Mouse (Mus musculus): Measurements from ENCODE around the gene Plppr1. TPM values are rescaled to one million over a fixed set of nuclear protein-coding genes. Genes with fewer than 3 reads are reported as not detected.
A peak's percentile ranks its signal among the peaks of the same experiment; 100 is the strongest.

Gene Plppr1
- polyA plus RNA-seq, 1 experiment from 2014 or later = 24.1 TPM

DNA sequence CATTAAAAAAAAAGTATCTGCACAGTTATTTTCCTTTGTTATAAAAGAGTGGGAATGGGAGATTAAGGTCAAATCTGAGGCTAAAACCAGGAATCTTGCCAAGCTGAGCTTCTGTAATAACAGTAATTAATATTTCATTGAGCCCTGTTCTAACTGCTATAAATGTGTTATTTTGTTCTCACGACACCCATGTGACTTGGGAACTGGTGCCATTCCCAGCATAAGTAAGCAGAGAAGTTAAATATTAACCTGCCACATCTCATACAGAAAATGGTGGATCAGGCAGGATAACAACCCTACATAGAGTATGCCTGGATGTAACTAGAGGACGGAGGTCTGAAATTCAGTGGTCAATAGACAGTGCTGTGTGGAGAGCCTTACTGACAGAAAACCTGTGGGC lies 90.2 kb downstream of the Plppr1 start:
- 81% methylated on average over 2 of the region's 2 CpGs for WGBS
- no peaks in the 10 kb centered on the region for H3K36me3 ChIP-seq (ENCODE audit: control insufficient read depth, insufficient read depth, low read length)
- H3K4me1 ChIP-seq (ENCODE audit: control insufficient read depth, insufficient read depth, low read length) = no peaks in the 10 kb centered on the region
- no peak overlapping the region for H3K4me3 ChIP-seq (ENCODE audit: low read depth, low read length)
- H3K9ac ChIP-seq (ENCODE audit: low read length) = no peak overlapping the region
- no peak overlapping the region for H3K4me2 ChIP-seq (ENCODE audit: low read depth)
- no peaks in the 10 kb centered on the region for H3K9me3 ChIP-seq (ENCODE audit: control insufficient read depth, low read length)
- H3K27ac ChIP-seq (ENCODE audit: low read depth, low read length) = no peak overlapping the region
- no peaks in the 10 kb centered on the region for H3K27me3 ChIP-seq (ENCODE audit: control insufficient read depth, insufficient read depth, low read length)
- ATAC-seq (ENCODE audit: insufficient read depth, low FRiP score, low TSS enrichment) = no peak
- no peak for DNase-seq (ENCODE audit: low spot score)

DNA sequence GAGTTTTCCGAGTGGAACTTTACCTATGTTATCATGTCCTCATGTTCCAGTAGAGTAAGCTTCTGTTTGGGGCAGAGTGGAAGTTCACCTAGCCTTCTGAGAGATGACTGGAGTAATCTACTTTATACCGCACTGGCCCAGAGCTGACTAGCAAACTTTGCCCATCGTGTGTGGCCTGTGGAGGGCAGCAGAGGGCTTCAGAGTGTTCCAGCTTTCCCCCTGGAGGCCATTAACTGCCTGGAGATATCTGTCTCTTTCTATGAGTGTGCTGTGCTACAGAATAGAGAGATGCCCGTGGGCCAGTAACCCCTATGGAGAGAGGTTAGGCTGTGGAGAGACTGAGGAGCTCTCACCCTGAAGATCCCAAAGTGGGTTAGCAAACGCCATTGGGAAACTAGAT lies 94.8 kb downstream of the Plppr1 start:
- 47% methylated on average over 5 of the region's 5 CpGs for WGBS
- no peaks in the 10 kb centered on the region for H3K9me3 ChIP-seq (ENCODE audit: control insufficient read depth, low read length)
- no peaks in the 10 kb centered on the region for H3K4me1 ChIP-seq (ENCODE audit: control insufficient read depth, insufficient read depth, low read length)
- H3K36me3 ChIP-seq (ENCODE audit: control insufficient read depth, insufficient read depth, low read length) = no peaks in the 10 kb centered on the region
- H3K27ac ChIP-seq (ENCODE audit: low read depth, low read length) = no peak overlapping the region
- no peak overlapping the region for H3K9ac ChIP-seq (ENCODE audit: low read length)
- no peak overlapping the region for H3K4me2 ChIP-seq (ENCODE audit: low read depth)
- H3K27me3 ChIP-seq (ENCODE audit: control insufficient read depth, insufficient read depth, low read length) = no peaks in the 10 kb centered on the region
- H3K4me3 ChIP-seq (ENCODE audit: low read depth, low read length) = no peak overlapping the region
- DNase-seq (ENCODE audit: low spot score) (peak; percentile 56), ATAC-seq (ENCODE audit: insufficient read depth, low FRiP score, low TSS enrichment) (no peak)

DNA sequence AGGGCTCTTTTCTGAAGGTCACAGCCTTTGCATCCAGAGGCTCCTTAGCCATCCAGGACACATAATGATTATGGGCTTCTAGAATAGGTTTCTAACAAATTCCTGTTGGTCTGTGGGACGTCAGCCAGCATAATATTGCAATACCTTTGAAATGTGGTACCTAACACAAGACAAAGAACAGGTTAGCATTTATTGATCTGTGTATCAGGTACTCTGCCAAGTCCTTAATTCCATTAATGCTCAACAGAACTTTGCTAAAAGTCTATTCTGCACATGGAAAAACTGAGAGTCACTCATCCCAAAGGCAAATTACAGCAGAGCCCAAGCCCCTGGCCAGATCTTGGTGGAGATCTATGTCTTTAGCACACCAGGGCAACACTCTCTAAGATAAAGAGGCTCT lies 97.7 kb downstream of the Plppr1 start:
- DNase-seq (ENCODE audit: low spot score) (no peak), ATAC-seq (ENCODE audit: insufficient read depth, low FRiP score, low TSS enrichment) (no peak)
- no peaks in the 10 kb centered on the region for H3K36me3 ChIP-seq (ENCODE audit: control insufficient read depth, insufficient read depth, low read length)
- no peak overlapping the region for H3K9ac ChIP-seq (ENCODE audit: low read length)
- no peak overlapping the region for H3K4me2 ChIP-seq (ENCODE audit: low read depth)
- H3K27me3 ChIP-seq (ENCODE audit: control insufficient read depth, insufficient read depth, low read length) = no peaks in the 10 kb centered on the region
- no peaks in the 10 kb centered on the region for H3K4me1 ChIP-seq (ENCODE audit: control insufficient read depth, insufficient read depth, low read length)
- no peak overlapping the region for H3K27ac ChIP-seq (ENCODE audit: low read depth, low read length)
- WGBS = 75% methylated on average over 1 of the region's 1 CpGs
- H3K4me3 ChIP-seq (ENCODE audit: low read depth, low read length) = no peak overlapping the region
- no peaks in the 10 kb centered on the region for H3K9me3 ChIP-seq (ENCODE audit: control insufficient read depth, low read length)

DNA sequence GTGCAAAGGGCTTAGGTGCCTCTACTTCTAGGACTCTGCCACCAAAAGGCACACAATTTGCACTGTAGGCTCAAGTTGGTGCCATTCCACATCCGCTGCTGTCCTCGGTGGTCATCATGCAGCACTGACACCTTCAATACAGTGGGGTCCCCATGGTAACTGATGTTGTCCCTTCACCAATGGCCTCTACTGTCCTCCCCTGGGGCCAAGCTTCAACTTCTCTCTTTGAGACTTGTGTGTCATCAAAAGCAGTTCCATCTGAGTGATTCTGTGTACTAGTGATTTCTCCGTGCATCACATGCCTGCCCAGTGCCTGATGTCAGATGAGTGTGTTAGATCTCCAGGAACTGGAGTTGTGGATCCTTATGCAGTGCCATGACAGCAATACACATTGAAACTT lies 104.2 kb downstream of the Plppr1 start:
- no peaks in the 10 kb centered on the region for H3K27me3 ChIP-seq (ENCODE audit: control insufficient read depth, insufficient read depth, low read length)
- no peak overlapping the region for H3K27ac ChIP-seq (ENCODE audit: low read depth, low read length)
- DNase-seq (ENCODE audit: low spot score) (no peak), ATAC-seq (ENCODE audit: insufficient read depth, low FRiP score, low TSS enrichment) (no peak)
- H3K4me1 ChIP-seq (ENCODE audit: control insufficient read depth, insufficient read depth, low read length) = no peaks in the 10 kb centered on the region
- H3K4me3 ChIP-seq (ENCODE audit: low read depth, low read length) = no peak overlapping the region
- H3K4me2 ChIP-seq (ENCODE audit: low read depth) = no peak overlapping the region
- H3K36me3 ChIP-seq (ENCODE audit: control insufficient read depth, insufficient read depth, low read length) = no peaks in the 10 kb centered on the region
- H3K9ac ChIP-seq (ENCODE audit: low read length) = no peak overlapping the region
- 90% methylated on average over 3 of the region's 3 CpGs for WGBS
- no peaks in the 10 kb centered on the region for H3K9me3 ChIP-seq (ENCODE audit: control insufficient read depth, low read length)

DNA sequence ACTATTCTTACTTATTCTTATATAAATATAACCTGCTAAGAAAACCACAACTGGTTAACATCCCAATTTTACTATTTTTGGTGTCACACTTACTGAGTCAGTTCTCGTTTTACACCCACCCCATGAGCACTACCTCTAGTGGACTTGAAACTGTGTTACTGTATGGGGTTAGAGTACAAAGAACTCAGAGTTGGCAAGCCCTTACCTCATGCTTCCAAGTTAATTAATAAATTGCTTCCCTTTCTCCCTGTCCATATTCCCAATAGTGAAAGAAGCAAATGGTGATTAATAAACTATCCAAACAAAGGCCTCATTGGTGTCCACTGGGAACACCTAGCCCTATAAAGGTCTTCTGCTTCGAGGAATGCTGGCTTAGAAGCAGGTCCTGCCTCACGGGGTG lies 107.3 kb downstream of the Plppr1 start:
- Histone ChIP-seq H3K36me3 (ENCODE audit: control insufficient read depth, insufficient read depth, low read length) (no peaks in the 10 kb centered on the region), H3K9me3 (ENCODE audit: control insufficient read depth, low read length) (no peaks in the 10 kb centered on the region), H3K4me1 (ENCODE audit: control insufficient read depth, insufficient read depth, low read length) (no peaks in the 10 kb centered on the region), H3K9ac (ENCODE audit: low read length) (no peak overlapping the region), H3K27ac (ENCODE audit: low read depth, low read length) (no peak overlapping the region), H3K4me3 (ENCODE audit: low read depth, low read length) (no peak overlapping the region), H3K27me3 (ENCODE audit: control insufficient read depth, insufficient read depth, low read length) (no peaks in the 10 kb centered on the region), H3K4me2 (ENCODE audit: low read depth) (no peak overlapping the region)
- ATAC-seq (ENCODE audit: insufficient read depth, low FRiP score, low TSS enrichment) (no peak), DNase-seq (ENCODE audit: low spot score) (no peak)
- 83% methylated on average over 3 of the region's 3 CpGs for WGBS

DNA sequence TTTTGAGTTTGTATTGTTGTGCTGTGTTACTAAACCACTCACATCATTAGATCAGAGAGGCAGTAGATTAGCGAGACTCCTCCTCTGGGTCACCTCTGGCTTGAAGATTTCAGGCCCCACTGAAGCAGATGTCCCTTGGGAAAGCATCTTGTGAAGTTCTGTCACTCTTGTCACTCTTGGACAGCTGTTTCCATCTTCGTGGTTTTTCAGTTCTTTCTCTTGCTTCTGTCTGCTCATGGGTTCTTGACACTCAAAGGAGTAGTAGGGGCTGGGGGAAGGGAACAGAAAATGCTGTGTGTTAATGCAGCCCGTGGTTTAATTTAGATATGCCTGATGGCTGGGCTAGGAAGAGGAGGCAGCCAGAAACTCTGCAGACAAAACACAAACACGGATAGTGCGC lies 108.0 kb downstream of the Plppr1 start:
- Histone ChIP-seq H3K36me3 (ENCODE audit: control insufficient read depth, insufficient read depth, low read length) (no peaks in the 10 kb centered on the region), H3K9me3 (ENCODE audit: control insufficient read depth, low read length) (no peaks in the 10 kb centered on the region), H3K4me1 (ENCODE audit: control insufficient read depth, insufficient read depth, low read length) (no peaks in the 10 kb centered on the region), H3K4me3 (ENCODE audit: low read depth, low read length) (no peak overlapping the region), H3K27ac (ENCODE audit: low read depth, low read length) (no peak overlapping the region), H3K9ac (ENCODE audit: low read length) (no peak overlapping the region), H3K27me3 (ENCODE audit: control insufficient read depth, insufficient read depth, low read length) (no peaks in the 10 kb centered on the region), H3K4me2 (ENCODE audit: low read depth) (no peak overlapping the region)
- no peak for ATAC-seq (ENCODE audit: insufficient read depth, low FRiP score, low TSS enrichment)
- no peak for DNase-seq (ENCODE audit: low spot score)
- WGBS = 88% methylated on average over 5 of the region's 5 CpGs

DNA sequence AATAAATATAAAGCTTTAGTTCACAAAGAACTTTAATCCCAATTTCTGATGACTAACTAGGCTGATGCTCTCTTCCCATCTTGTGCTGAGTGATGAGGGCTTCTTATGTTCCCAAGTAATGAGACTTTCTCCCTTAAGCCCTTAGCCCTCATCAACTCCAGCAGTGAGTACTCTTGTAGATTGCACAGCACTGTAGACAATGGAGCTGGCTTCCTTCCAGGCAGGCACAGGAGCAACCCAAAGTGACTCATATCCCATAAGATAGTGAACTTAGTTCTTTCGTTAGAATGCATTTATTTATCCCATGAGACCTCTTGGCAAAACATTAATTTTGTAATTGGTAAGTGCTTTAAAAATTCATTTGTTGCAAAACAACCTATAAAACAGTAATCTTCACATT lies 110.4 kb downstream of the Plppr1 start:
- H3K27me3 ChIP-seq (ENCODE audit: control insufficient read depth, insufficient read depth, low read length) = no peaks in the 10 kb centered on the region
- H3K4me2 ChIP-seq (ENCODE audit: low read depth) = no peak overlapping the region
- DNase-seq (ENCODE audit: low spot score) (no peak), ATAC-seq (ENCODE audit: insufficient read depth, low FRiP score, low TSS enrichment) (no peak)
- H3K27ac ChIP-seq (ENCODE audit: low read depth, low read length) = no peak overlapping the region
- 87% methylated on average over 1 of the region's 1 CpGs for WGBS
- H3K9ac ChIP-seq (ENCODE audit: low read length) = no peak overlapping the region
- H3K4me3 ChIP-seq (ENCODE audit: low read depth, low read length) = no peak overlapping the region
- H3K4me1 ChIP-seq (ENCODE audit: control insufficient read depth, insufficient read depth, low read length) = no peaks in the 10 kb centered on the region
- no peaks in the 10 kb centered on the region for H3K36me3 ChIP-seq (ENCODE audit: control insufficient read depth, insufficient read depth, low read length)
- H3K9me3 ChIP-seq (ENCODE audit: control insufficient read depth, low read length) = no peaks in the 10 kb centered on the region

DNA sequence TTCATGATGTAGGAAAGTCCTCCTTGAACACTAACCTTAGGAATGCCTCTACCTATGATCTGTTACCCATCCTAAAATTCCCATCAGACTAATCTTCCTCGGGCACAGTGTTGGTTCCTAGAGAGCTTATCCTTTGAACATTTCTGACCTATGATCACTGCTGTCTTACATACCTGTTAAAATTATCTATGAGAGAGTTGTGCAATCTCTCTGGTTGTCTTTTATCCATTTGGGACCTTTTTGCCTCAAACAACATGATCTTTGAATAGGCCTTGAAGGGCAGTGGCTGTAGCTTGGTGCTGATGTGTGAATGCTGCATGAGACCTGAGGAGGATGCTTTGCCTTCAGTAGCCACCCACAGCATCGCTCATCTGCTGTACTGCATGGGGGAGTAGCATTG lies 119.0 kb downstream of the Plppr1 start:
- 85% methylated on average over 2 of the region's 2 CpGs for WGBS
- DNase-seq (ENCODE audit: low spot score) (no peak), ATAC-seq (ENCODE audit: insufficient read depth, low FRiP score, low TSS enrichment) (no peak)
- Histone ChIP-seq H3K27me3 (ENCODE audit: control insufficient read depth, insufficient read depth, low read length) (no peaks in the 10 kb centered on the region), H3K9ac (ENCODE audit: low read length) (no peak overlapping the region), H3K36me3 (ENCODE audit: control insufficient read depth, insufficient read depth, low read length) (no peaks in the 10 kb centered on the region), H3K4me3 (ENCODE audit: low read depth, low read length) (no peak overlapping the region), H3K27ac (ENCODE audit: low read depth, low read length) (no peak overlapping the region), H3K4me2 (ENCODE audit: low read depth) (no peak overlapping the region), H3K4me1 (ENCODE audit: control insufficient read depth, insufficient read depth, low read length) (no peaks in the 10 kb centered on the region), H3K9me3 (ENCODE audit: control insufficient read depth, low read length) (no peaks in the 10 kb centered on the region)

DNA sequence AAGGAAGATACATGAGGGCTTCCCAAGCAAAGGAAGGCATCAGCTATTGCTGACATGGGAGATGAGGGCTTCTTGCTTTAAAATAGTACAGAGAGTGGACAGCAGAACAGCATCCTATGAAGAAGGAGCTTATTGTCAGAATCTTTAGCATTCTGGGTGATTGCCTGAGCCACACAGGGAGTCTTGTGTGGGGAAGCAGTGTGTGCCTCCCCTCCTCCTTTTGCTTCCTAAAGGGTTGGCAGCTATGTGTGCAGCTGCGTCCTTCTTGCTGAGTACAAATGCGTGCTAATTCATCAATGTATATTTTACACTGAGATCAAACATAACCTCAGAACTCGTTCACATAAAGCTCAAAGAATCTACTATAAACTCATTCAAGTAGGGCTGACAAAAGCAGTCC lies 119.8 kb downstream of the Plppr1 start:
- no peaks in the 10 kb centered on the region for H3K9me3 ChIP-seq (ENCODE audit: control insufficient read depth, low read length)
- H3K4me1 ChIP-seq (ENCODE audit: control insufficient read depth, insufficient read depth, low read length) = no peaks in the 10 kb centered on the region
- no peak overlapping the region for H3K4me3 ChIP-seq (ENCODE audit: low read depth, low read length)
- ATAC-seq (ENCODE audit: insufficient read depth, low FRiP score, low TSS enrichment) = no peak
- WGBS = 72% methylated on average over 3 of the region's 3 CpGs
- no peaks in the 10 kb centered on the region for H3K36me3 ChIP-seq (ENCODE audit: control insufficient read depth, insufficient read depth, low read length)
- no peaks in the 10 kb centered on the region for H3K27me3 ChIP-seq (ENCODE audit: control insufficient read depth, insufficient read depth, low read length)
- H3K4me2 ChIP-seq (ENCODE audit: low read depth) = no peak overlapping the region
- no peak for DNase-seq (ENCODE audit: low spot score)
- no peak overlapping the region for H3K27ac ChIP-seq (ENCODE audit: low read depth, low read length)
- H3K9ac ChIP-seq (ENCODE audit: low read length) = no peak overlapping the region

All from neural tube, embryonic 11.5 days (tissue).